Mouse (Mus musculus): ENCODE data around the gene Gm42791. TPM values are rescaled to one million over a fixed set of nuclear protein-coding genes. Genes with fewer than 3 reads are reported as not detected.

Gm42791 gene
- polyA plus RNA-seq, 1 experiment from 2014 or later, result 1.9 TPM

DNA sequence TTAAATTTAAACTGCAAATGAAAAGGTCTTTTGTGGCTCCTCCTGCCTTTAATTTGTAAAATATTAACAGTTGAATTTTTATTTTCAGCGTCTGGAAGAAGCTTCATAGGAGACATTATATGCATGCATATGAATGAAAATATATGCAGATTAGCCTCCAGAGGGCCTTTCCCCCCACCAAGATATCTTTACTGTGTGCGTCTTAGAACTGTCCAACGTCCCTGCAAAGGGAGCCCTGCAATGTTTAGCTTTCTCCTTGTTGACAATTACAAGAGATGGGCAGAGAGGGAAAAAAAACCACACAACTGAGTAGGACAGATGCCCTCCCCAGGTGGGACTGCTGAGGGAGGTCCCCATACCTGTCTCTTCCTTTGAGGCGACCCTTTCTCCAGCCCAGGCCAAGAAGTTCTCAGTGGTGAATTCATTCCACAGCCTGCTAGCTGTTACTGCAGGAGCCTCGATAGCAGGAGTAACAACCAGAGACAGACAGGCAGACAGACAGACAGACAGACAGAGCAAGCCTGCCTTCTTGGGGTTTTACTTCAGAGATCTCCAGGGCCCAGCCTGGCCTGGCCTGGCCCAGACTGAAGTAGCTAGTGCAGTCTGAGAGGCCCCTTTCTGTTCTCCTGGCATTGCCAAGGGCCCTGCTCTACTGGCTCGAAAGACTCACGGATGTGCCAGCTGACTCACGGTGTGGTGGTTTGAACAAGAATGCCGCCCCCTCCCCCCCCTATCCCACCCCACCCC, 1.2 kb upstream of the Gm42791 start:
- ATAC-seq (ENCODE audit: insufficient number of reproducible peaks, low FRiP score, low TSS enrichment, low read depth) (no peak), DNase-seq (ENCODE audit: low spot score) (no peak)
- Histone ChIP-seq H3K27ac (replicated peaks; ENCODE audit: low read depth, low read length) (peak overlapping the region; percentile 36; the same call in 1 of the 2 replicates), H3K4me3 (ENCODE audit: low read depth, low read length) (no peak overlapping the region), H3K27me3 (ENCODE audit: control insufficient read depth, insufficient read depth, low read length) (no peaks in the 10 kb centered on the region), H3K4me1 (ENCODE audit: control insufficient read depth, insufficient read depth, low read length) (peaks cover 8% of the 10 kb centered on the region; the same call in 1 of the 2 replicates), H3K36me3 (ENCODE audit: control insufficient read depth, insufficient read depth, low read length) (0 out of 2 replicates have a peak, but pooled peaks cover 4% of the 10 kb centered on the region), H3K9ac (ENCODE audit: low read length) (no peak overlapping the region), H3K9me3 (ENCODE audit: control insufficient read depth, low read length) (no peaks in the 10 kb centered on the region; the same call in 1 of the 2 replicates), H3K4me2 (ENCODE audit: low read depth, severe bottlenecking) (no peak overlapping the region)
- 74% methylated on average over 9 of the region's 9 CpGs for WGBS

- 54% methylated on average over 7 of the region's 7 CpGs for WGBS
- Histone ChIP-seq H3K27me3 (ENCODE audit: control insufficient read depth, insufficient read depth, low read length) (no peaks in the 10 kb centered on the region), H3K4me2 (ENCODE audit: low read depth, severe bottlenecking) (peak overlapping the region; percentile 80), H3K27ac (replicated peaks; ENCODE audit: low read depth, low read length) (peak overlapping the region; percentile 98), H3K9ac (ENCODE audit: low read length) (peak overlapping the region; percentile 85), H3K4me1 (ENCODE audit: control insufficient read depth, insufficient read depth, low read length) (peaks cover 8% of the 10 kb centered on the region; the same call in 1 of the 2 replicates), H3K4me3 (ENCODE audit: low read depth, low read length) (peak overlapping the region; percentile 52), H3K36me3 (ENCODE audit: control insufficient read depth, insufficient read depth, low read length) (0 out of 2 replicates have a peak, but pooled peaks cover 4% of the 10 kb centered on the region), H3K9me3 (ENCODE audit: control insufficient read depth, low read length) (no peaks in the 10 kb centered on the region; the same call in 1 of the 2 replicates)
- no peak for DNase-seq (ENCODE audit: low spot score)
- ATAC-seq (ENCODE audit: insufficient number of reproducible peaks, low FRiP score, low TSS enrichment, low read depth), result no peak
Observed at GRCm38 (mm10) chr5:148994311-148994705, 639 bp downstream of the Gm42791 start.

DNA sequence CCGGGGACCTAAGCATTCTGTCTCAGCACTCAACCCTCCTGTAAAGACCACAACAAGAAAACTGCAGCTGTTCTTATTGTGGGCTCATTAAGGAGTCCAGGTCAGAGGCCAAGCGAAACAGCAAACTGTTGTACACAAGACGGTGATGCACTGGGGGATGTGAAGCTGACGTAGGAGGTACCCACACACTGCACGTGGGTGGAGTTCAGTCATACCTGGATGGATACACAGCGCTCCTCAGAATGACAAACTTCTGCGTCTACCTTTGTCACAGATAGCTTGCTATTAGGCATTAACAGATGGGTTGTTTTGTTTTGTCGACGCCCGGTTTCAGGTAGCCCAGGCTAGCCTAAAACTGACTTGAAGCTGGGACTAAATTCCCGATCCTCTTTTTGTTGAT, 2.3 kb downstream of the Gm42791 start:
- Histone ChIP-seq H3K4me2 (ENCODE audit: low read depth, severe bottlenecking) (no peak overlapping the region), H3K9me3 (ENCODE audit: control insufficient read depth, low read length) (peaks cover 4% of the 10 kb centered on the region; the same call in 1 of the 2 replicates), H3K36me3 (ENCODE audit: control insufficient read depth, insufficient read depth, low read length) (0 out of 2 replicates have a peak, but pooled peaks cover 4% of the 10 kb centered on the region), H3K4me3 (ENCODE audit: low read depth, low read length) (no peak overlapping the region), H3K4me1 (ENCODE audit: control insufficient read depth, insufficient read depth, low read length) (peaks cover 8% of the 10 kb centered on the region; the same call in 1 of the 2 replicates), H3K9ac (ENCODE audit: low read length) (no peak overlapping the region), H3K27ac (replicated peaks; ENCODE audit: low read depth, low read length) (no peak overlapping the region), H3K27me3 (ENCODE audit: control insufficient read depth, insufficient read depth, low read length) (no peaks in the 10 kb centered on the region)
- WGBS, result 97% methylated on average over 11 of the region's 11 CpGs
- no peak for ATAC-seq (ENCODE audit: insufficient number of reproducible peaks, low FRiP score, low TSS enrichment, low read depth)
- DNase-seq (ENCODE audit: low spot score), result no peak

GRCm38 (mm10) chr5:148990891-148991311, 4.0 kb downstream of the Gm42791 start:
- no peak overlapping the region for H3K9ac ChIP-seq (ENCODE audit: low read length)
- no peak overlapping the region for H3K4me2 ChIP-seq (ENCODE audit: low read depth, severe bottlenecking)
- H3K4me3 ChIP-seq (ENCODE audit: low read depth, low read length), result no peak overlapping the region
- no peaks in the 10 kb centered on the region for H3K27me3 ChIP-seq (ENCODE audit: control insufficient read depth, insufficient read depth, low read length)
- 66% methylated on average over 12 of the region's 12 CpGs for WGBS
- no peak for ATAC-seq (ENCODE audit: insufficient number of reproducible peaks, low FRiP score, low TSS enrichment, low read depth)
- 0 out of 2 replicates have a peak, but pooled peaks cover 4% of the 10 kb centered on the region for H3K36me3 ChIP-seq (ENCODE audit: control insufficient read depth, insufficient read depth, low read length)
- peaks cover 6% of the 10 kb centered on the region; the same call in 1 of the 2 replicates for H3K4me1 ChIP-seq (ENCODE audit: control insufficient read depth, insufficient read depth, low read length)
- DNase-seq (ENCODE audit: low spot score), result no peak
- H3K9me3 ChIP-seq (ENCODE audit: control insufficient read depth, low read length), result peaks cover 8% of the 10 kb centered on the region; the same call in 1 of the 2 replicates
- no peak overlapping the region for H3K27ac ChIP-seq (replicated peaks; ENCODE audit: low read depth, low read length)

DNA sequence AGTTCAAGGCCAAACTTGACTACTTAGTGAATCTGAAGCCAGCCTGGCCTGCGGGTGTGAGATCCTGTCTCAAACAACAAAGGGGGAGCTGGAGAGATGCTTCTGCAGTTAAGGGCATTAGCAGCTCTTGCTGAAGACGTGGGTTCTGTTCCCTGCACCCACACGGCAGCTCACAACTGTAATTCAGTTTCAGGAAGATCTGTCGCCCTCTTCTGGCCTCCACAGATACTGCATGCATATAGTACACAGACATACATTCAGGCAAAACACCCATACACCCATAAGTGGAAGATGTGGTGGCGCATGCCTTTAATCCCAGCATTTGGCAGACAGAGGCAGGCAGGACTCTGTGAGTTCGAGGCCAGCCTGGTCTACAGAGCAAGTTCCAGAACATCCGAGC, 5.5 kb downstream of the Gm42791 start:
- Histone ChIP-seq H3K27me3 (ENCODE audit: control insufficient read depth, insufficient read depth, low read length) (no peaks in the 10 kb centered on the region), H3K4me2 (ENCODE audit: low read depth, severe bottlenecking) (no peak overlapping the region), H3K4me3 (ENCODE audit: low read depth, low read length) (no peak overlapping the region), H3K4me1 (ENCODE audit: control insufficient read depth, insufficient read depth, low read length) (0 out of 2 replicates have a peak, but pooled peaks cover 3% of the 10 kb centered on the region), H3K9me3 (ENCODE audit: control insufficient read depth, low read length) (peaks cover 8% of the 10 kb centered on the region; the same call in 1 of the 2 replicates), H3K36me3 (ENCODE audit: control insufficient read depth, insufficient read depth, low read length) (0 out of 2 replicates have a peak, but pooled peaks cover 4% of the 10 kb centered on the region), H3K9ac (ENCODE audit: low read length) (no peak overlapping the region), H3K27ac (replicated peaks; ENCODE audit: low read depth, low read length) (no peak overlapping the region)
- 92% methylated on average over 7 of the region's 7 CpGs for WGBS
- ATAC-seq (ENCODE audit: insufficient number of reproducible peaks, low FRiP score, low TSS enrichment, low read depth) (no peak), DNase-seq (ENCODE audit: low spot score) (no peak)

DNA sequence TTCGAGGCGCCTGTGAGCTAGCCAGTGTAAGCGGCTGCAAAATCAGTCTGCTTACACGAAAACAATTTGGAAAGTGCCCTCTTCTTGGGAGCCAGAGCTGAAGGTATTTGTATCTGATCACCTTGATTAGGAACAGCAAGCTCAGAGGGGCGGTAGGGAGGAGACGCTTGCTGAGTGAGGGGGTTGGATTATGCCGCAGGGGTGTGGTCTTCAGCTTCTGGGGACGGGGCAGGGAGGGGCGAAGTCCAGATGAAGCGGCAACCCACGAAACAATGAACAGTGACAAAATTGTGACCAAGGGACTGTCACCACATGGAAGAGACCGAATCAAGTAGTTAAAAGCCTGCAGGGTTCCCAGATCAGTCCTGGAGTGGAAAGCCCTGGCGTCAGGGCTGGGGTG, 10.0 kb downstream of the Gm42791 start:
- no peak for ATAC-seq (ENCODE audit: insufficient number of reproducible peaks, low FRiP score, low TSS enrichment, low read depth)
- WGBS, result 55% methylated on average over 13 of the region's 13 CpGs

DNA sequence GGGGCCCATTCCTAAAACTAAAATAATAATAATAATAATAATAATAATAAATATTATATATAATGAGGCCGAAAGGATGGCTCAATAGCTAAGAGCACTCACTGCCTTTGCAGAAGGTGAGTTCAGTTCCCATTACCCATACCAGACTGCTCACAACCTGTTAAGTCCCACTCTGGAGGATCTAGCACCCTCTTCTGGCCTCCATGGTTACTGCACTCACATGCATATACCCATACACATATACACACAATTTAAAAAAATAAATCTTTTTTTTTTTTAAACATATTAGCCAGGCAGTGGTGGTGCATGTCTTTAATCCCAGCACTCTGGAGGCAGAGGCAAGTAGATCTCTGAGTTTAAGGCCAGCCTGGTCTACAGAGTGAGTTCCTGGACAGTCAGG, 11.3 kb downstream of the Gm42791 start:
- no peak overlapping the region for H3K4me2 ChIP-seq (ENCODE audit: low read depth, severe bottlenecking)

More for the DNA sequence above, 10.0 kb downstream of the Gm42791 start:
- no peak for DNase-seq (ENCODE audit: low spot score)
- 0 out of 2 replicates have a peak, but pooled peaks cover 3% of the 10 kb centered on the region for H3K4me1 ChIP-seq (ENCODE audit: control insufficient read depth, insufficient read depth, low read length)
- H3K27me3 ChIP-seq (ENCODE audit: control insufficient read depth, insufficient read depth, low read length), result no peaks in the 10 kb centered on the region
- no peaks in the 10 kb centered on the region for H3K36me3 ChIP-seq (ENCODE audit: control insufficient read depth, insufficient read depth, low read length)
- no peak overlapping the region for H3K9ac ChIP-seq (ENCODE audit: low read length)
- no peak overlapping the region for H3K4me3 ChIP-seq (ENCODE audit: low read depth, low read length)
- no peak overlapping the region for H3K4me2 ChIP-seq (ENCODE audit: low read depth, severe bottlenecking)
- peaks cover 12% of the 10 kb centered on the region; the same call in 1 of the 2 replicates for H3K9me3 ChIP-seq (ENCODE audit: control insufficient read depth, low read length)
- H3K27ac ChIP-seq (replicated peaks; ENCODE audit: low read depth, low read length), result no peak overlapping the region

DNA sequence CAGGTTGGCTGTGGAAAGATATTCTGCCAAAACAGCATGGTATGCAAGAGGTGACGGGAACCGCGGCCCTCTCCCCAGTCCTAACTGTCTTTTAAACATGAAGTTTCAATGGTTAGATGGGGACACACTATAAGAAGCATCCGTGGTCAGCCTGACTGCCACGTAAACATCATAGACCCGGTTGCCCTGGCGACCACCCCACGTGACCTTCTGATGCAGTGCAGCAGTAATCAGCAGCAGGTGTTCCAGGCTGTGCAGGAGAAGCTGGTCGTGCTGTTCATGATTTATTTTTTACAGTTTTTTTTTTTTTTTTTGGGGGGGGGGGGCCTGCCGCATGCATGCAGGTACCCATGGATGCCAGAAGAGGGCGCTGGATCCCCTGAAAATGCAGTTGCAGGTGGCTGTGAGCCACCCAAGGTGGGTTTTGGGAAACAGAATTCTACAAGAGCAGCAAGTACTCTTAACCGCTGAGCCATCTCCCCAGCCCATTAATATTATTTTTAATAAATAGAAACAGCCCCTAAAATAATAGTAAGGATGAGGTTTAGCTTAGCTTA, 11.8 kb downstream of the Gm42791 start:
- peak; percentile 78 for DNase-seq (ENCODE audit: low spot score)
- Histone ChIP-seq H3K27ac (replicated peaks; ENCODE audit: low read depth, low read length) (no peak overlapping the region), H3K9ac (ENCODE audit: low read length) (no peak overlapping the region), H3K4me2 (ENCODE audit: low read depth, severe bottlenecking) (no peak overlapping the region), H3K27me3 (ENCODE audit: control insufficient read depth, insufficient read depth, low read length) (no peaks in the 10 kb centered on the region), H3K4me3 (ENCODE audit: low read depth, low read length) (no peak overlapping the region), H3K4me1 (ENCODE audit: control insufficient read depth, insufficient read depth, low read length) (peaks cover 7% of the 10 kb centered on the region), H3K9me3 (ENCODE audit: control insufficient read depth, low read length) (peaks cover 12% of the 10 kb centered on the region; the same call in 1 of the 2 replicates), H3K36me3 (ENCODE audit: control insufficient read depth, insufficient read depth, low read length) (no peaks in the 10 kb centered on the region)
- 52% methylated on average over 12 of the region's 12 CpGs for WGBS
- ATAC-seq (ENCODE audit: insufficient number of reproducible peaks, low FRiP score, low TSS enrichment, low read depth), result no peak

More for the DNA sequence above, 11.3 kb downstream of the Gm42791 start:
- H3K36me3 ChIP-seq (ENCODE audit: control insufficient read depth, insufficient read depth, low read length), result no peaks in the 10 kb centered on the region
- peaks cover 12% of the 10 kb centered on the region; the same call in 1 of the 2 replicates for H3K9me3 ChIP-seq (ENCODE audit: control insufficient read depth, low read length)
- H3K4me3 ChIP-seq (ENCODE audit: low read depth, low read length), result no peak overlapping the region
- no peak overlapping the region for H3K9ac ChIP-seq (ENCODE audit: low read length)
- no peak overlapping the region for H3K27ac ChIP-seq (replicated peaks; ENCODE audit: low read depth, low read length)
- ATAC-seq (ENCODE audit: insufficient number of reproducible peaks, low FRiP score, low TSS enrichment, low read depth) (no peak), DNase-seq (ENCODE audit: low spot score) (no peak)
- peaks cover 3% of the 10 kb centered on the region; the same call in 1 of the 2 replicates for H3K4me1 ChIP-seq (ENCODE audit: control insufficient read depth, insufficient read depth, low read length)
- H3K27me3 ChIP-seq (ENCODE audit: control insufficient read depth, insufficient read depth, low read length), result no peaks in the 10 kb centered on the region
- 97% methylated on average over 1 of the region's 1 CpGs for WGBS
